13 mouse cellular contexts compared by ENCODE assay signal in the genomic region with DNA sequence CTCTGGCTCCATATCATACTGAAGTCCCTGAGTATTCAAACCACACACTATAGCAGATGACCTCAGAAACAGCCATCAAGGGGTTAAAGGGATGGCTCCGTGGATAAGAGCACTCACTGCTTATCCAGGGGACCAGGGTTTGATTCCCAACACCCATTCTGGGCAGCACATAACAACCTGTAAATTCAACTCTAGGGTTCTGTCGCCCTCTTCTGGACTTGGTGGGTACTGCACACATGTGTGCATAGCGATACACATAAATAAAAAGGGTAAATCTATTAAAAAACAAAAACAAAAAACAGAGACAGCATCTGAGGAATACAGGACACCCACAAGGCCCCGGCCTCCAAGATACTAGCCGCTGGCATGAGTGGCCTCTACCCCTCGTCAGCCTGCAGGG. TPM values are rescaled to one million over a fixed set of nuclear protein-coding genes. Genes with fewer than 3 reads are reported as not detected.
DNase-seq lines count a peak whose midpoint lies in the region; ATAC-seq and TF ChIP-seq lines count a peak whose summit lies in the region.
"Had no signal": no experiment of that assay in that cellular context is flagged by ENCODE, and none has a peak within 500 bp of the region (broad histone marks: within the 10 kb centered on the region; RNA-seq: fewer than 3 reads in every experiment).

No protein-coding gene starts in this region.

- no peaks in the 10 kb centered on the region for H3K9me3 ChIP-seq in liver, embryonic 14.5 days (ENCODE audit: control insufficient read depth, low read length)
- H3K9me3 ChIP-seq: limb, embryonic 15.5 days had no signal

- H3K36me3 ChIP-seq in liver, embryonic 14.5 days (replicated peaks; ENCODE audit: control insufficient read depth, insufficient read depth, low read depth): no peaks in the 10 kb centered on the region
- H3K36me3 ChIP-seq: limb, embryonic 15.5 days had no signal

- H3K27ac ChIP-seq in liver, embryonic 14.5 days: no peak overlapping the region
- H3K27ac ChIP-seq: limb, embryonic 15.5 days had no signal

- no peak for ATAC-seq in liver, embryonic 14.5 days (ENCODE audit: insufficient read depth)
- ATAC-seq: hindbrain, embryonic 16.5 days had no signal

- no peak for TF ChIP-seq POLR2A in brain, embryonic 14.5 days (IDR thresholded peaks at IDR 0.05; ENCODE audit: borderline replicate concordance, extremely low read depth, insufficient read depth, insufficient read length, poor library complexity, severe bottlenecking)

- peak; percentile 68 for TF ChIP-seq CTCF in liver, embryonic 14.5 days (IDR thresholded peaks at IDR 0.05; ENCODE audit: low read depth)
- peak; percentile 49; the same call in 1 of the 2 replicates for TF ChIP-seq CTCF in brain, embryonic 14.5 days (IDR thresholded peaks at IDR 0.05; ENCODE audit: borderline replicate concordance, extremely low read depth, insufficient read depth, insufficient read length)

- no peak overlapping the region for H3K4me3 ChIP-seq in liver, embryonic 14.5 days (ENCODE audit: insufficient read depth in 1 of 2, low read depth in 2 of 2, low read length in 2 of 2)
- H3K4me3 ChIP-seq: limb, embryonic 15.5 days had no signal

- DNase-seq in embryo, embryonic 10.5 days (ENCODE audit: low spot score): peak; percentile 32
- no peak for DNase-seq in embryo, embryonic 10 days (ENCODE audit: low spot score)
- no peak for DNase-seq in liver, embryonic 14.5 days (ENCODE audit: low read depth in 3 of 3, low spot score in 3 of 3)
- DNase-seq in liver: no peak
- DNase-seq in B cell, adult 2 months: peak; percentile 62 to 68
- DNase-seq in brain, embryonic 14.5 days (ENCODE audit: low read depth): no peak
- DNase-seq in adrenal gland, adult 18-20 months (ENCODE audit: low spot score in 2 of 2): no peak
- DNase-seq in gastrocnemius, postnatal 25 days: no peak
- DNase-seq: adrenal gland, postnatal 36 days; heart, adult 18-20 months; midbrain, embryonic 14.5 days had no signal

- no peaks in the 10 kb centered on the region; a peak in 1 of 4 replicates for H3K4me1 ChIP-seq in liver, embryonic 14.5 days (replicated peaks; ENCODE audit: control insufficient read depth in 2 of 2, insufficient read depth in 2 of 2, low read length in 1 of 2)

- TF ChIP-seq EP300 in liver, embryonic 14.5 days (IDR thresholded peaks at IDR 0.05; ENCODE audit: low read depth): no peak

- WGBS in liver, embryonic 14.5 days (ENCODE audit: insufficient replicate concordance): 56% methylated on average over 6 of the region's 6 CpGs

- H3K9ac ChIP-seq in liver, embryonic 14.5 days (replicated peaks): no peak overlapping the region
- H3K9ac ChIP-seq: limb, embryonic 15.5 days had no signal

- H3K27me3 ChIP-seq in liver, embryonic 14.5 days (ENCODE audit: control insufficient read depth, insufficient read depth, low read length): no peaks in the 10 kb centered on the region; the same call in 1 of the 2 replicates

- no peak overlapping the region for H3K4me2 ChIP-seq in liver, embryonic 14.5 days (ENCODE audit: low read depth)
- H3K4me2 ChIP-seq: limb, embryonic 15.5 days had no signal

RNA-seq across cellular contexts. Expression of gene Cux2, which starts 7.7 kb away (rescaled TPM):
- 1.4 and 1.6 TPM in 2 replicates for polyA plus RNA-seq in liver, embryonic 14.5 days (2012; rRNA removed)
- 1.0 and 1.2 TPM in 2 replicates for polyA plus RNA-seq in liver, embryonic 14.5 days (2014; fragmentation: Nextera tagmentation; extraction: Ambion mirVana)
- polyA plus RNA-seq in brain, embryonic 14.5 days (2012; rRNA removed): 50.2 and 52.6 TPM in 2 replicates
- 10 to 100 TPM; 11.4 to 15.0 TPM for total RNA-seq in adrenal gland, adult 18-20 months (2021)
- total RNA-seq in gastrocnemius, postnatal 25 days (2021): 1 to 10 TPM; 1.8 to 6.9 TPM

RNA-seq across cellular contexts. Expression of gene Myl2, which starts 43.1 kb away (rescaled TPM):
- 0.10 TPM in 1 of 2 replicates, not detected in the other for polyA plus RNA-seq in liver, embryonic 14.5 days (2012; rRNA removed)
- not detected in 2 replicates for polyA plus RNA-seq in liver, embryonic 14.5 days (2014; fragmentation: Nextera tagmentation; extraction: Ambion mirVana)
- polyA plus RNA-seq in brain, embryonic 14.5 days (2012; rRNA removed): 0.26 and 0.32 TPM in 2 replicates
- not detected for total RNA-seq in adrenal gland, adult 18-20 months (2021)
- total RNA-seq in gastrocnemius, postnatal 25 days (2021): 1,000 to 10,000 TPM in 1 of 2 experiments, 100 to 1,000 TPM in 1; 354 to 1,320 TPM

Comparison
In these comparisons a context has a peak if more than half of its experiments do, and no peak if none do; other contexts are left out.
1. DNase-seq: peak in embryo, embryonic 10.5 days (single experiment) and B cell, adult 2 months (2 of 2); none in embryo, embryonic 10 days (single experiment), liver, embryonic 14.5 days (0 of 3), liver (single experiment), brain, embryonic 14.5 days (single experiment), adrenal gland, adult 18-20 months (0 of 2) and gastrocnemius, postnatal 25 days (single experiment).
2. RNA of gene Myl2, which starts 43.1 kb away (total RNA-seq): 354 to 1,320 TPM in gastrocnemius, postnatal 25 days; not detected in adrenal gland, adult 18-20 months; every median in the first group is over 100 times any median in the second.